Mouse (Mus musculus) kidney, postnatal 0 days (tissue): ENCODE data around the gene Prr36. TPM values are rescaled to one million over a fixed set of nuclear protein-coding genes. Genes with fewer than 3 reads are reported as not detected.

Source experiments
- ATAC-seq: fragments of 200-750 bp; cut with Nextera tagmentation; replicated peaks from 2 replicates; pipeline ENCODE4 v1.8.0; 2017; ENCODE audit warnings: low read depth, moderate number of reproducible peaks, moderate TSS enrichment, moderate library complexity; ENCODE audit not compliant: low FRiP score
- DNase-seq: peaks from one replicate; pipeline ENCODE4 v3.0.0-alpha.2; 2016; ENCODE audit warnings: low spot score
- H3K27ac ChIP-seq: fragments of 300-500 bp; sonication (generic); 2 replicates; pipeline ENCODE4 v1.5.1; 2014; ENCODE audit warnings: mild to moderate bottlenecking
- H3K27me3 ChIP-seq: fragments of 300-500 bp; sonication (generic); 2 replicates; pipeline ENCODE4 v1.6.1; 2014; ENCODE audit warnings: low read length, mixed read lengths; ENCODE audit not compliant: insufficient read depth
- H3K36me3 ChIP-seq: fragments of 300-500 bp; sonication (generic); 2 replicates; pipeline ENCODE4 v1.6.1; 2014; ENCODE audit warnings: low read length, mixed read lengths; ENCODE audit not compliant: insufficient read depth
- H3K4me1 ChIP-seq: fragments of 300-500 bp; sonication (generic); replicated peaks from 2 replicates; pipeline ENCODE4 v1.6.1; 2014; ENCODE audit warnings: antibody characterized with exemption, low read length, mixed read lengths; ENCODE audit not compliant: insufficient read depth
- H3K4me2 ChIP-seq: fragments of 300-500 bp; sonication (generic); 2 replicates; pipeline ENCODE4 v1.6.1; 2014; ENCODE audit warnings: mild to moderate bottlenecking, low read length, moderate library complexity, mixed read lengths
- H3K4me3 ChIP-seq: fragments of 300-500 bp; sonication (generic); replicated peaks from 2 replicates; pipeline ENCODE4 v1.5.1; 2014; ENCODE audit warnings: low read depth, low read length
- H3K9ac ChIP-seq: fragments of 300-500 bp; sonication (generic); 2 replicates; pipeline ENCODE4 v1.6.1; 2014; ENCODE audit warnings: low read depth, low read length
- H3K9me3 ChIP-seq: fragments of 300-500 bp; sonication (generic); replicated peaks from 2 replicates; pipeline ENCODE4 v1.6.1; 2016; ENCODE audit warnings: low read length, inconsistent platforms, mixed read lengths
- CTCF ChIP-seq: IDR thresholded peaks from 2 replicates; pipeline ENCODE4 v1.5.1; 2016; ENCODE audit warnings: antibody characterized with exemption, low read depth, mild to moderate bottlenecking, moderate library complexity
- WGBS: fragments of 180-500 bp; shearing (Covaris S2); extraction: QIAGEN DNeasy Blood & Tissue Kit; methylation state at CpG from one replicate; pipeline ENCODE4 v1.1.7; 2014; 5-methylcytosine and 5-hydroxymethylcytosine counted together
- polyA plus RNA-seq: library from polyadenylated mRNA; unstranded; fragments of >200 nt; fragmentation: Nextera tagmentation; extraction: Ambion mirVana; gene quantifications from 2 replicates; pipeline ENCODE4 v1.2.1, GENCODE M21; 2015

The Prr36 gene
- polyA plus RNA-seq, 1 experiment from 2014 or later = 2.8 TPM

DNA sequence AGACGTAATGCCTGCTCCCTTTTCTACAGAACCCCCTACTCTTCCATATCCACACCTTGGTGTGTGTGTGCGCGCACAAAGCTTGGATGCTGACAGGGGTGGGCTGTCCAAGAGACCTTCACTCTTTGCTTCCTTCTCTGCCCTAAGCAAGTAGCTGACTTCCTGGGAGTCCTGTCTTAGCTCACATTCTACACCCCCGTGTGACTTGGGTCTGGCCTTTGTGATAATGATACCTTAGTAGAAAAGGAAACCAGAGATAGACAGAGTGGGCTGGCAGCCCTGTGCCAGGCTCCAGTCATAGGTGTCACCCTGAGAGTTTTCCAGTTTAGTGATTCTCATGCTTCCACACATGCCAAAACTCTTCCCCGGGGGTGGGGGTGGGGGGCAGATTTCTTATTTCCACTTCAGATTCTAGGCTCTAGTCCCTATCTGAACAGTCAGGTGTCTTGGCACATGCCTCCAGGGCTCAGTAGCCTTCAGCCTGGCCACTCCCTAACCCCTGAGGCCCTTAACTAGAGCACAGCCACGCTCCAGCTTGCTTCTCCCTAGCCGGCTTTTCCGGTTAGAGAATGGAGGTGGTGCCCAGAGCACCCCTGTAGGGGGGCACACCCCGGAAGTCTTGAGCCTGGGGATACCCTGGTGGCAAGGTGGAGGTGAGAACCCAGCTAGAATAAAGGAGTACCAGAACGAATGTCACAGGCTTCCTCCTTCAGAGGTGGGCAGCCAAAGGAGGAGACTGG is 13.5 kb upstream of the Prr36 start:
- Histone ChIP-seq H3K4me1 (no peaks in the 10 kb centered on the region), H3K27me3 (no peaks in the 10 kb centered on the region), H3K27ac (no peak overlapping the region), H3K4me2 (no peak overlapping the region), H3K9ac (no peak overlapping the region), H3K4me3 (no peak overlapping the region), H3K36me3 (no peaks in the 10 kb centered on the region), H3K9me3 (no peaks in the 10 kb centered on the region)
- no peak for DNase-seq
- 0 out of 2 replicates have a peak, but pooled peaks have one; percentile 18 for ATAC-seq
- WGBS = 48% methylated on average over 10 of the region's 10 CpGs
- no peak for TF ChIP-seq CTCF

DNA sequence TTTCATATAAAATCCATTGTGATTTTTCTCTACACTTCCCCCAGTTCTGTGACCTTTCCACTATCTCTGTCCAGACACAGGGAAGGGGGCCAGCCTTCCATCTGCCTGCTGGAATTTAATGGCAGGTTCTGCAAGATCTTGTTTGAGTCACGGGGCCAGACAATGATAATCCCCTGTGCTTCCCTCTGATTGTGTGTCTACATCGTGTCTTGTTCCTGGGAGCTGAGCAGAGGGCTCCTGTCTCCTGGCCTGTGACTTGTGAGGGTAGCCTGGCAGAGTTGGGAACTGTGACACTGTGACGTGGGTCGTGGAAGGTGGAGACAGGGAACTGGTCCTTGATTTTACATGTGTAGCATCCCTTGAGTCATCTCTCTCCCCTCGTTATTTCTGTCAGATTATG is 12.5 kb upstream of the Prr36 start:
- no peak overlapping the region for H3K4me2 ChIP-seq
- 68% methylated on average over 5 of the region's 5 CpGs for WGBS
- H3K4me3 ChIP-seq = no peak overlapping the region
- no peaks in the 10 kb centered on the region for H3K9me3 ChIP-seq
- TF ChIP-seq CTCF = no peak
- H3K27ac ChIP-seq = no peak overlapping the region
- no peaks in the 10 kb centered on the region for H3K27me3 ChIP-seq
- no peaks in the 10 kb centered on the region for H3K36me3 ChIP-seq
- no peaks in the 10 kb centered on the region for H3K4me1 ChIP-seq
- DNase-seq (no peak), ATAC-seq (no peak)
- no peak overlapping the region for H3K9ac ChIP-seq

DNA sequence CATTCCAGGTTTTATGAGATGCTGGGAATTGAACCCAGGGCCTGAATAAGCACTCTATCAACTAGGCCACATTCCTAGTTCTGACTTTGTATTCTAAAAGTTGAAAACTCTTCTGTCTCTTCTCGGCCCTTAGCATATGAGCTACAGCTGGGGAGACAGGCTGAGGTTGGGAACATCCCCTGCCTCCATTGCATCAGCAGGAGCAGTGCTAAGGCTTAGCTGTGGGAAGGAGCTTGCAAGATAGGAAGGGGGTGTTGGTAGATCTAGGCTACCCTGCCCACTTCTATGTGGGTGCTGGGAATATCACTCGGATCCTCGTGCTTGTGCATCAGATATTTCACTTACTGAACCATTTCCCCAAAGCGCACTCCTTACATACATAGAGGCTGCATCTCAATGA is 10.7 kb upstream of the Prr36 start:
- Histone ChIP-seq H3K4me1 (no peaks in the 10 kb centered on the region), H3K27me3 (no peaks in the 10 kb centered on the region), H3K9me3 (no peaks in the 10 kb centered on the region), H3K27ac (no peak overlapping the region), H3K36me3 (no peaks in the 10 kb centered on the region), H3K4me3 (no peak overlapping the region), H3K9ac (no peak overlapping the region), H3K4me2 (no peak overlapping the region)
- DNase-seq = no peak
- TF ChIP-seq CTCF = no peak
- WGBS = 88% methylated on average over 4 of the region's 4 CpGs
- no peak for ATAC-seq

DNA sequence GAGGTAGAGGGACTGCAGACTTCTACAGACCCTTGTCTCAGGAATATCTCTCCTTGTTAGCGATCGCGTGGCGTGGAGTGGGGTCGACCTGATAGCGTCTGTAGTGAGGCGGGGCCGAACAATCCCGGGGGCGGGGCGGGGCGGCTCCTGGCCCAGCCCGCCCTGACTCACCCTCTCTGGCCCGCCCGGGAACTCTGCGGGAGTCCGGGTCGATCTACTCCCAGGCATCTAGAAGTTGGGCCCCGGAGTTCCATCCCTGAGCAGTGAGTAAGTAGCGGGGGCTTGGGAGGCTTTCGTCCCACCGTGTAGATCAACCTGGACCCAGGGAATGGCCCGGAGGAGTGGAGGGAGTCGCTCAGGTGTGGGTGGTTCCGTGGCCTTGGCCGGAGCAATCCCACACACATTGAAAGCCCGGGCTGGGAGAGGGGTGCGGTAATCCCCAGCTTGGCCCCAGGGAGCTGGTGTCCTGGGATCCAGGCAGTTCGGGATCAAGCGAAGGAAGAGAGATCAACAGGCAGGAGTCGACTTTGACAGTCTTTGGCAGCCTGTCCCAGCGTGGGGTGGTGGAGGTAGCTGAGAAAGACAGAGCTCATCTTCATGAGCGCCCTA is 9.6 kb upstream of the Prr36 start, which contains the start of gene Lrrc8e:
TSS of gene Lrrc8e (plus strand) at position 89 of the 609 bp plus-strand sequence.
- H3K4me1 ChIP-seq = no peaks in the 10 kb centered on the region
- peak within 1 kb of the TSS; percentile 33 for H3K4me3 ChIP-seq
- DNase-seq = no peak
- no peaks in the 10 kb centered on the region for H3K36me3 ChIP-seq
- H3K27me3 ChIP-seq = no peaks in the 10 kb centered on the region
- H3K9me3 ChIP-seq = no peaks in the 10 kb centered on the region
- TF ChIP-seq CTCF = no peak
- WGBS = 3% methylated on average over 33 of the region's 33 CpGs
- ATAC-seq = peak; percentile 83
- H3K9ac ChIP-seq = peak within 1 kb of the TSS; percentile 36; the same call in 1 of the 2 replicates
- peak within 1 kb of the TSS; percentile 66 for H3K4me2 ChIP-seq
- H3K27ac ChIP-seq = no peak within 1 kb of the TSS

DNA sequence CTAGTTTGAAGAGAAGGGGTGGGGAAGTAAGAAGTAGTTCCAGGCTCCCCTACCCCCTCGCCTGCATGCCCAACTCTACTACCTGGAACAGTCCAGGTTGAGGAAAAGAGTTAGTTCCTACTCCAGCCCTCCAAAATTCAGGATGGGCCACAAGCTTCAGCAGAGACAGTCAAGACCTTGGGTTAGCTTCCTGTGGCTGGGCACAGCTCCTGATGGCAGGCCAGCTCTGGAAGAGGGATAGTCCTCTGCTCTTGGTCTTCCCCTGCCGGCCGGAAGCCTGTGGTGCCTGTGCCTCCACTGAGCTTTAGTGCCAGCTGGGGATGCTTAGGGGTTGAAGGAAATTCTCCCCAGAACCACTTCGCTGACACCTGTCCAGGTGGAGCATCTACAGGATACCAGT is 9.1 kb upstream of the Prr36 start:
- 32% methylated on average over 4 of the region's 4 CpGs for WGBS

DNA sequence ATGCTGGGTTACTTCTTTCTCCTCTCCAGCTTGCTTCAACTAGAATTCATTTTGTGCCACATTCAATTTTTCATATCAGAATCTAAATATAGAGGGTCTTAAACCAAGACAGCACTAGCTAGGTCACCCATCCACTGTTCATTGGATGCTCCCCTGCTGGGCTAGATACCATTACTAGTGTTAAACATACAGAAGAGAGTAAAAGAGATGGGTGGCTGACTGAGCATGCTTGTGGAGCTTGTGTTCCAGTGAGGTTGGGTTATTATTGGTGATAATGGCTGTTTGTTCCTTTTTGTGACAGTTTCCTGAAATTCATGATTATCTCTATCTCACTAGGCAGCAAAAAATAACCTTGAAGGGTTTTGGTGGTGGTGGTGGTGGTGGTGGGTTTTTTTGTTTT is 4.8 kb upstream of the Prr36 start:
- Histone ChIP-seq H3K36me3 (no peaks in the 10 kb centered on the region), H3K4me3 (no peak overlapping the region), H3K27me3 (0 out of 2 replicates have a peak, but pooled peaks cover 4% of the 10 kb centered on the region), H3K4me1 (no peaks in the 10 kb centered on the region), H3K27ac (no peak overlapping the region), H3K9me3 (no peaks in the 10 kb centered on the region), H3K4me2 (no peak overlapping the region), H3K9ac (no peak overlapping the region)
- TF ChIP-seq CTCF = no peak
- DNase-seq (no peak), ATAC-seq (no peak)

More for the DNA sequence above, 9.1 kb upstream of the Prr36 start:
- Histone ChIP-seq H3K27ac (no peak overlapping the region), H3K36me3 (no peaks in the 10 kb centered on the region), H3K4me1 (no peaks in the 10 kb centered on the region), H3K4me2 (peak overlapping the region; percentile 66), H3K9ac (no peak overlapping the region), H3K27me3 (no peaks in the 10 kb centered on the region), H3K4me3 (peak overlapping the region; percentile 33), H3K9me3 (no peaks in the 10 kb centered on the region)
- no peak for DNase-seq
- 0 out of 2 replicates have a peak, but pooled peaks have one; percentile 16 for TF ChIP-seq CTCF
- peak; percentile 35; the same call in 1 of the 2 replicates for ATAC-seq
